Mouse (Mus musculus) forebrain, embryonic 16.5 days (tissue): Measurements from ENCODE around the gene Unc93b1. TPM values are rescaled to one million over a fixed set of nuclear protein-coding genes. Genes with fewer than 3 reads are reported as not detected.
A peak's percentile ranks its signal among the peaks of the same experiment; 100 is the strongest.

Experiments
- ATAC-seq: fragments of 200-750 bp; cut with Nextera tagmentation; 2 replicates; pipeline ENCODE4 v1.8.0; 2017; ENCODE audit warnings: mild to moderate bottlenecking, moderate library complexity
- H3K27ac ChIP-seq: fragments of 300-500 bp; sonication (generic); 2 replicates; pipeline ENCODE4 v1.5.1; 2014; ENCODE audit warnings: low read length, control low read depth
- H3K27me3 ChIP-seq: fragments of 300-500 bp; sonication (generic); replicated peaks from 2 replicates; pipeline ENCODE4 v1.6.1; 2014; ENCODE audit warnings: low read length; ENCODE audit not compliant: control insufficient read depth, insufficient read depth
- H3K36me3 ChIP-seq: fragments of 300-500 bp; sonication (generic); 2 replicates; pipeline ENCODE4 v1.6.1; 2014; ENCODE audit not compliant: control insufficient read depth, insufficient read depth
- H3K4me1 ChIP-seq: fragments of 300-500 bp; sonication (generic); replicated peaks from 2 replicates; pipeline ENCODE4 v1.6.1; 2014; ENCODE audit warnings: low read length; ENCODE audit not compliant: control insufficient read depth, insufficient read depth
- H3K4me2 ChIP-seq: fragments of 300-500 bp; sonication (generic); 2 replicates; pipeline ENCODE4 v1.6.1; 2014; ENCODE audit warnings: mild to moderate bottlenecking, low read length, control low read depth
- H3K4me3 ChIP-seq: fragments of 300-500 bp; sonication (generic); replicated peaks from 2 replicates; pipeline ENCODE4 v1.5.1; 2014; ENCODE audit warnings: mild to moderate bottlenecking, low read length, control low read depth
- H3K9ac ChIP-seq: fragments of 300-500 bp; sonication (generic); replicated peaks from 2 replicates; pipeline ENCODE4 v1.6.1; 2014; ENCODE audit warnings: low read depth, low read length, control low read depth
- H3K9me3 ChIP-seq: fragments of 300-500 bp; sonication (generic); 2 replicates; pipeline ENCODE4 v1.6.1; 2016; ENCODE audit warnings: low read length; ENCODE audit not compliant: control insufficient read depth
- WGBS: fragments of 180-500 bp; shearing (Covaris S2); extraction: QIAGEN DNeasy Blood & Tissue Kit; methylation state at CpG from one replicate; pipeline ENCODE4 v1.1.7; 2014; 5-methylcytosine and 5-hydroxymethylcytosine counted together
- polyA plus RNA-seq: library from polyadenylated mRNA; unstranded; fragments of >200 nt; fragmentation: Nextera tagmentation; extraction: Ambion mirVana; gene quantifications from 2 replicates; pipeline ENCODE4 v1.2.1, GENCODE M21; 2015

The Unc93b1 gene
- polyA plus RNA-seq, 1 experiment from 2014 or later = 7.7 TPM

GRCm38 (mm10) chr19:3924868-3925267 lies 10.1 kb upstream of the Unc93b1 start:
- WGBS = 92% methylated on average over 7 of the region's 7 CpGs
- no peak for ATAC-seq

GRCm38 (mm10) chr19:3925859-3926258 lies 9.1 kb upstream of the Unc93b1 start:
- Histone ChIP-seq H3K27me3 (no peaks in the 10 kb centered on the region), H3K9me3 (no peaks in the 10 kb centered on the region), H3K4me3 (no peak overlapping the region), H3K4me1 (peaks cover 16% of the 10 kb centered on the region), H3K27ac (no peak overlapping the region), H3K36me3 (no peaks in the 10 kb centered on the region), H3K9ac (no peak overlapping the region), H3K4me2 (no peak overlapping the region)
- 81% methylated on average over 6 of the region's 6 CpGs for WGBS
- no peak for ATAC-seq

More at GRCm38 (mm10) chr19:3924868-3925267, 10.1 kb upstream of the Unc93b1 start:
- Histone ChIP-seq H3K4me1 (peaks cover 8% of the 10 kb centered on the region), H3K9ac (no peak overlapping the region), H3K27me3 (no peaks in the 10 kb centered on the region), H3K36me3 (no peaks in the 10 kb centered on the region), H3K9me3 (no peaks in the 10 kb centered on the region), H3K4me3 (no peak overlapping the region), H3K27ac (no peak overlapping the region), H3K4me2 (no peak overlapping the region)

GRCm38 (mm10) chr19:3926279-3926678 lies 8.7 kb upstream of the Unc93b1 start:
- H3K9ac ChIP-seq = no peak overlapping the region
- H3K27me3 ChIP-seq = no peaks in the 10 kb centered on the region
- H3K36me3 ChIP-seq = no peaks in the 10 kb centered on the region
- H3K9me3 ChIP-seq = no peaks in the 10 kb centered on the region
- ATAC-seq = no peak
- H3K27ac ChIP-seq = no peak overlapping the region
- H3K4me1 ChIP-seq = peaks cover 16% of the 10 kb centered on the region
- H3K4me2 ChIP-seq = no peak overlapping the region
- H3K4me3 ChIP-seq = no peak overlapping the region
- WGBS = 76% methylated on average over 3 of the region's 3 CpGs

GRCm38 (mm10) chr19:3926685-3927084 lies 8.3 kb upstream of the Unc93b1 start:
- H3K4me1 ChIP-seq = peaks cover 16% of the 10 kb centered on the region
- no peaks in the 10 kb centered on the region for H3K36me3 ChIP-seq
- no peaks in the 10 kb centered on the region for H3K9me3 ChIP-seq
- no peak overlapping the region for H3K9ac ChIP-seq
- 66% methylated on average over 6 of the region's 6 CpGs for WGBS
- H3K4me3 ChIP-seq = no peak overlapping the region
- no peak overlapping the region for H3K27ac ChIP-seq
- no peak overlapping the region for H3K4me2 ChIP-seq
- ATAC-seq = no peak
- no peaks in the 10 kb centered on the region for H3K27me3 ChIP-seq

GRCm38 (mm10) chr19:3927989-3928388 lies 7.0 kb upstream of the Unc93b1 start:
- Histone ChIP-seq H3K9me3 (no peaks in the 10 kb centered on the region), H3K4me3 (no peak overlapping the region), H3K27me3 (no peaks in the 10 kb centered on the region), H3K4me2 (no peak overlapping the region), H3K36me3 (no peaks in the 10 kb centered on the region), H3K9ac (no peak overlapping the region), H3K27ac (no peak overlapping the region), H3K4me1 (peaks cover 16% of the 10 kb centered on the region)
- ATAC-seq = no peak
- WGBS = 90% methylated on average over 4 of the region's 4 CpGs

- H3K4me3 ChIP-seq = no peak overlapping the region
- no peaks in the 10 kb centered on the region for H3K36me3 ChIP-seq
- H3K4me1 ChIP-seq = peaks cover 16% of the 10 kb centered on the region
- WGBS = 71% methylated on average over 4 of the region's 4 CpGs
- ATAC-seq = no peak
- no peaks in the 10 kb centered on the region for H3K9me3 ChIP-seq
- H3K27me3 ChIP-seq = no peaks in the 10 kb centered on the region; the same call in 1 of the 2 replicates
- H3K27ac ChIP-seq = no peak overlapping the region
- no peak overlapping the region for H3K4me2 ChIP-seq
- H3K9ac ChIP-seq = no peak overlapping the region
These were observed 6.2 kb upstream of the Unc93b1 start for GRCm38 (mm10) chr19:3928779-3929178.

- no peak within 1 kb of the TSS; the same call in 1 of the 2 replicates for H3K9ac ChIP-seq
- no peaks in the 10 kb centered on the region for H3K36me3 ChIP-seq
- H3K27me3 ChIP-seq = no peaks in the 10 kb centered on the region; the same call in 1 of the 2 replicates
- H3K4me3 ChIP-seq = no peak within 1 kb of the TSS
- H3K9me3 ChIP-seq = no peaks in the 10 kb centered on the region
- peak; percentile 49 for ATAC-seq
- peak within 1 kb of the TSS; percentile 49; the same call in 1 of the 2 replicates for H3K27ac ChIP-seq
- peaks cover 16% of the 10 kb centered on the region for H3K4me1 ChIP-seq
- H3K4me2 ChIP-seq = no peak within 1 kb of the TSS
- WGBS = 49% methylated on average over 12 of the region's 12 CpGs
These were observed 5.6 kb upstream of the Unc93b1 start, which contains the start of gene Aldh3b1 for GRCm38 (mm10) chr19:3929211-3929941. Gene Aldh3b1, minus strand, starts transcription at chr19:3929808.

GRCm38 (mm10) chr19:3930262-3931057 lies 4.5 kb upstream of the Unc93b1 start:
- Histone ChIP-seq H3K9me3 (no peaks in the 10 kb centered on the region), H3K4me1 (peaks cover 17% of the 10 kb centered on the region), H3K9ac (no peak overlapping the region; the same call in 1 of the 2 replicates), H3K27me3 (peaks cover 4% of the 10 kb centered on the region; the same call in 1 of the 2 replicates), H3K27ac (no peak overlapping the region), H3K4me2 (no peak overlapping the region), H3K4me3 (no peak overlapping the region), H3K36me3 (no peaks in the 10 kb centered on the region)
- ATAC-seq = no peak
- WGBS = 69% methylated on average over 21 of the region's 21 CpGs

- H3K4me1 ChIP-seq = peaks cover 27% of the 10 kb centered on the region
- H3K27me3 ChIP-seq = peaks cover 10% of the 10 kb centered on the region
- no peak overlapping the region for H3K4me2 ChIP-seq
- no peaks in the 10 kb centered on the region for H3K36me3 ChIP-seq
- WGBS = 89% methylated on average over 9 of the region's 9 CpGs
- ATAC-seq = no peak
- no peak overlapping the region for H3K9ac ChIP-seq
- no peaks in the 10 kb centered on the region for H3K9me3 ChIP-seq
- H3K4me3 ChIP-seq = no peak overlapping the region
- H3K27ac ChIP-seq = no peak overlapping the region
These were observed 3.3 kb upstream of the Unc93b1 start for GRCm38 (mm10) chr19:3931716-3932115.
